Mouse (Mus musculus): Measurements from ENCODE around the gene Pdlim1.

GRCm38 (mm10) chr19:40225102-40225760 is 46.4 kb downstream of the Pdlim1 start:
- peak; percentile 21; the same call in 1 of the 2 replicates for TF ChIP-seq CTCF (IDR thresholded peaks at IDR 0.05; ENCODE audit: insufficient read depth, low read depth, low read length)
- TF ChIP-seq POLR2A (IDR thresholded peaks at IDR 0.05; ENCODE audit: insufficient read depth, low read depth, low read length): no peak

Data from olfactory bulb, adult 2 months (tissue).